Mouse (Mus musculus) brain, embryonic 14.5 days (tissue): ENCODE measurements around the gene Bhlhe40.

Experiments
- CTCF ChIP-seq: fragments of 200-500 bp; IDR thresholded peaks from 2 replicates; pipeline ENCODE4 v1.5.1; 2012; ENCODE audit warnings: inconsistent platforms, mild to moderate bottlenecking, moderate library complexity, borderline replicate concordance; ENCODE audit not compliant: insufficient read depth, insufficient read length; ENCODE audit errors: extremely low read depth
- POLR2A ChIP-seq: fragments of 200-500 bp; IDR thresholded peaks from 2 replicates; pipeline ENCODE4 v1.6.1; 2012; ENCODE audit warnings: mild to moderate bottlenecking, inconsistent platforms, borderline replicate concordance; ENCODE audit not compliant: poor library complexity, insufficient read depth, insufficient read length, severe bottlenecking; ENCODE audit errors: extremely low read depth

GRCm38 (mm10) chr6:108686930-108687329 is 26.5 kb downstream of the Bhlhe40 start:
- TF ChIP-seq CTCF (no peak), POLR2A (no peak)
